Mouse (Mus musculus): ENCODE data around the gene P2ry12. TPM values are rescaled to one million over a fixed set of nuclear protein-coding genes. Genes with fewer than 3 reads are reported as not detected.

P2ry12 gene
- polyA plus RNA-seq, 1 experiment from 2014 or later, result 4.9 TPM

- Histone ChIP-seq H3K4me3 (ENCODE audit: low read depth, low read length) (no peak overlapping the region), H3K4me2 (ENCODE audit: low read length) (no peak overlapping the region), H3K9me3 (replicated peaks; ENCODE audit: control insufficient read depth, low read length, poor library complexity, severe bottlenecking) (no peaks in the 10 kb centered on the region), H3K9ac (ENCODE audit: low read depth, low read length) (no peak overlapping the region), H3K4me1 (ENCODE audit: control insufficient read depth, insufficient read depth, low read length) (no peaks in the 10 kb centered on the region), H3K27me3 (ENCODE audit: control insufficient read depth, insufficient read depth, low read depth, low read length) (no peaks in the 10 kb centered on the region), H3K27ac (ENCODE audit: low read length) (no peak overlapping the region), H3K36me3 (ENCODE audit: control insufficient read depth, insufficient read depth, low read length) (no peaks in the 10 kb centered on the region)
- ATAC-seq, result no peak
- WGBS, result 76% methylated on average over 5 of the region's 5 CpGs
These were observed 81.5 kb downstream of the P2ry12 start for GRCm38 (mm10) chr3:59181134-59181533.

DNA sequence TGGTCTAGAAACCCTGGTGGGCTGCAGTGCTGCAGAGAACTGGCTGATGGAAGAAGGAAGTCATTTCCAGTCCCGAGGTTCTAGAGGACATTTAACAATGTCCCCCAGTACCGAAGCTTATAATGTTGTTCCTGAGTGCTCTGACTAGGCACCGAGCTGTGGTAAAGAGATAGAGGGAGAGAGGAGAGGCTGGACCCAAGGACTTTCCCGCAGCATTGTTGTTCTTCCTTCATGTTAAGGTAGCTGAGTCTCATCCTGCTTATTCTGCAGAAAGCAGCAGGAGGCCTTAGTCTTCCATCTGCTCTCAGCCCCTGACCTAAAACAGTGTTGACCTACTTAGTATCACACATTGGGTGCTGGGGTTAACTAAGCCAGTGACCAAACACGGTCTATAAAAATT, 85.8 kb downstream of the P2ry12 start:
- no peaks in the 10 kb centered on the region for H3K36me3 ChIP-seq (ENCODE audit: control insufficient read depth, insufficient read depth, low read length)
- H3K4me3 ChIP-seq (ENCODE audit: low read depth, low read length), result no peak overlapping the region
- 70% methylated on average over 5 of the region's 5 CpGs for WGBS

DNA sequence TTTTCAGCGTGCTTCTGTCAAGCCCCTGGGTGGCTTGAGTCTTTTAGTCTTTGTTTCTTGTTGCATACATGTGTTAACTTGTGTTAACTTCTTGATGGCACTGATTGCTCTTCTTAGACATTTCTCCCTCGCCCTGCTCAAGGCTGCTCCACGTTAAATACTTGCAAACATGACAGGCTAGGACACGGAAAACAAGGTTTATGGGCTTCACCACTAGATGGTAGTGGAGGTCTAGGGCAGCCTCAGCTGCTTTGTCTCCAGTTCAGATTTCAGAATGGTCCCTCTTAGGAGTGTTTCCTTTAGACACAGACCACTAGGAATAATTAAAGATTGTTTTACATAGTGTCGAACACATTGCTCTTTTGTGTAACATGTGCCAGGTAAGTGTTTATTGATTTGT, 87.4 kb downstream of the P2ry12 start:
- no peak overlapping the region for H3K4me2 ChIP-seq (ENCODE audit: low read length)
- ATAC-seq, result peak; percentile 87
- no peaks in the 10 kb centered on the region for H3K9me3 ChIP-seq (replicated peaks; ENCODE audit: control insufficient read depth, low read length, poor library complexity, severe bottlenecking)
- 41% methylated on average over 5 of the region's 5 CpGs for WGBS
- H3K27me3 ChIP-seq (ENCODE audit: control insufficient read depth, insufficient read depth, low read depth, low read length), result no peaks in the 10 kb centered on the region
- H3K4me1 ChIP-seq (ENCODE audit: control insufficient read depth, insufficient read depth, low read length), result no peaks in the 10 kb centered on the region
- no peaks in the 10 kb centered on the region for H3K36me3 ChIP-seq (ENCODE audit: control insufficient read depth, insufficient read depth, low read length)
- no peak overlapping the region for H3K4me3 ChIP-seq (ENCODE audit: low read depth, low read length)
- no peak overlapping the region for H3K27ac ChIP-seq (ENCODE audit: low read length)
- H3K9ac ChIP-seq (ENCODE audit: low read depth, low read length), result no peak overlapping the region

More for the DNA sequence above, 85.8 kb downstream of the P2ry12 start:
- Histone ChIP-seq H3K27me3 (ENCODE audit: control insufficient read depth, insufficient read depth, low read depth, low read length) (no peaks in the 10 kb centered on the region), H3K9me3 (replicated peaks; ENCODE audit: control insufficient read depth, low read length, poor library complexity, severe bottlenecking) (no peaks in the 10 kb centered on the region), H3K4me2 (ENCODE audit: low read length) (no peak overlapping the region), H3K4me1 (ENCODE audit: control insufficient read depth, insufficient read depth, low read length) (no peaks in the 10 kb centered on the region), H3K9ac (ENCODE audit: low read depth, low read length) (no peak overlapping the region), H3K27ac (ENCODE audit: low read length) (no peak overlapping the region)
- ATAC-seq, result no peak

DNA sequence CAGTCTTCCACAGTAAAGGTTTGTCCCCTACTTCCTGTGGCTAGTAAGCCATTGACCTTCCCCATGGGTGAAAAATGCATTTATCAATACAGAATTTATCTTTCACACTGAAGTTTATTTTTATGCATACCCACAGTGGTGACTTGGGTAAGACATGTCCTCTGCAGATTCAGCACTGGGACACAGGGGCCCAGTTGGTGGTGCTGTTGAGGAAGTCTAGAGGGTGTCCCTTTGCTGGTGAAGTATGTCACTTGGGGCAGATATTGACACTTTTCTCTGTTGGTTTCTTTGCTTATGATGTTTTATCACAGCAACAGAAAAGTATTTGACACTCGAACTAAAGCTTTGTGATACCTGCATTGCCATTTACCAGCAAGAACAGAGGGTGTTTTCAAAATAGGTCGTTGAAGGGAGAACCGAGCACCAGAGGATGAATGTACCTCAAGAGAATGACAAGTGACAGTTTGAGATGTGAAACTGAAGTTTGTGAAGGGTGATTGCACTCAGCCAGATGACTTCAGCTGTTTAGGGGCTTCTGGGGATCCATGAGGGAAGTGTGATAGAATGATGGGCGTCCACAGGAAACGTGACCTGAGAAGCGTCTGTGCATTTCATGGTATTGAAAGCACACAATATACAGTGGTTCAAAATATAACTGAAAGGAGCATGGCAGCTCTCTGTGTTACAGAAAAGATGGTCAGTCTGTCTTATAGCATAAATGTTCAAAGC, 88.1 kb downstream of the P2ry12 start:
- no peaks in the 10 kb centered on the region for H3K4me1 ChIP-seq (ENCODE audit: control insufficient read depth, insufficient read depth, low read length)
- H3K9me3 ChIP-seq (replicated peaks; ENCODE audit: control insufficient read depth, low read length, poor library complexity, severe bottlenecking), result no peaks in the 10 kb centered on the region
- H3K36me3 ChIP-seq (ENCODE audit: control insufficient read depth, insufficient read depth, low read length), result no peaks in the 10 kb centered on the region
- 88% methylated on average over 6 of the region's 6 CpGs for WGBS
- ATAC-seq, result no peak
- H3K9ac ChIP-seq (ENCODE audit: low read depth, low read length), result no peak overlapping the region
- H3K4me2 ChIP-seq (ENCODE audit: low read length), result no peak overlapping the region
- H3K27me3 ChIP-seq (ENCODE audit: control insufficient read depth, insufficient read depth, low read depth, low read length), result no peaks in the 10 kb centered on the region
- H3K4me3 ChIP-seq (ENCODE audit: low read depth, low read length), result no peak overlapping the region
- no peak overlapping the region for H3K27ac ChIP-seq (ENCODE audit: low read length)

DNA sequence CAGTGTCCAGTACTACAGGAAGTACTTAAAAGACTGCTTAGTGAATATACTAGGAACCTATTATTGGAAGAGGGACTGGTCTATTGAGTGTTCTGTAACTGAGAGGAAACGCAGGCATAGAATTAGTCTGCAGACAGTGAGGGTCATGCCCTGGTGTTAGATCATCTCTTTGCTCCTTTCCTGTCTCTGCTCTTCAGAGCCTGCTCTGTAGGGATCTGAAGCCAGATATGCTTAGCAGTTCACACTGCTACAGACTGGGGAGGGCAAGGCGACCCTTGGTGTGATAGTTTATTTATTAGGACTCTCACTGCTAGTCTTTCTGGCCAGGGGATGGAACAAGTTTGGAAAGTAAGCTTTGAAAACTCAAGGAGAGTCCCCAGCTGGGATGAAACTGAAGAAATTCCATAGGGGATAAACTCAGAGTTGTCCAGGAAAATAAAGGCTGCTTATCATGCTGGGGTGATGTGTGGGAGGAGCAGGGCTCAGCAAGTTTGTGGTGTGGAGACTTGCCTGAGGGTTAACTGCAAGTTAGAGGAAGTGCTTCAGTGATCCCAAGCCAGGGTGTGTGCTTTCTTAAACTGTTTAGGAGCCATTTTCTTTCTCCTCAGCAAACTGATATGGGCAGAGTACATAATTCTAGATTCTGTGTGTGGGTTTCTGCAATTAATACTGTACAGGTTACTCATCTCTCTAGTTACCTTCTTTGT, 92.6 kb downstream of the P2ry12 start:
- Histone ChIP-seq H3K27ac (ENCODE audit: low read length) (no peak overlapping the region), H3K36me3 (ENCODE audit: control insufficient read depth, insufficient read depth, low read length) (no peaks in the 10 kb centered on the region), H3K9ac (ENCODE audit: low read depth, low read length) (no peak overlapping the region), H3K27me3 (ENCODE audit: control insufficient read depth, insufficient read depth, low read depth, low read length) (no peaks in the 10 kb centered on the region), H3K4me1 (ENCODE audit: control insufficient read depth, insufficient read depth, low read length) (no peaks in the 10 kb centered on the region), H3K4me3 (ENCODE audit: low read depth, low read length) (no peak overlapping the region), H3K4me2 (ENCODE audit: low read length) (no peak overlapping the region), H3K9me3 (replicated peaks; ENCODE audit: control insufficient read depth, low read length, poor library complexity, severe bottlenecking) (no peaks in the 10 kb centered on the region)
- 62% methylated on average over 2 of the region's 2 CpGs for WGBS
- ATAC-seq, result no peak

- no peaks in the 10 kb centered on the region for H3K4me1 ChIP-seq (ENCODE audit: control insufficient read depth, insufficient read depth, low read length)
- no peaks in the 10 kb centered on the region for H3K9me3 ChIP-seq (replicated peaks; ENCODE audit: control insufficient read depth, low read length, poor library complexity, severe bottlenecking)
- no peak overlapping the region for H3K4me3 ChIP-seq (ENCODE audit: low read depth, low read length)
- no peak for ATAC-seq
- H3K27ac ChIP-seq (ENCODE audit: low read length), result no peak overlapping the region
- H3K9ac ChIP-seq (ENCODE audit: low read depth, low read length), result no peak overlapping the region
- H3K27me3 ChIP-seq (ENCODE audit: control insufficient read depth, insufficient read depth, low read depth, low read length), result no peaks in the 10 kb centered on the region
- H3K36me3 ChIP-seq (ENCODE audit: control insufficient read depth, insufficient read depth, low read length), result no peaks in the 10 kb centered on the region
- no peak overlapping the region for H3K4me2 ChIP-seq (ENCODE audit: low read length)
- WGBS, result 84% methylated on average over 4 of the region's 4 CpGs
These were observed 93.5 kb downstream of the P2ry12 start for GRCm38 (mm10) chr3:59169215-59169614.

DNA sequence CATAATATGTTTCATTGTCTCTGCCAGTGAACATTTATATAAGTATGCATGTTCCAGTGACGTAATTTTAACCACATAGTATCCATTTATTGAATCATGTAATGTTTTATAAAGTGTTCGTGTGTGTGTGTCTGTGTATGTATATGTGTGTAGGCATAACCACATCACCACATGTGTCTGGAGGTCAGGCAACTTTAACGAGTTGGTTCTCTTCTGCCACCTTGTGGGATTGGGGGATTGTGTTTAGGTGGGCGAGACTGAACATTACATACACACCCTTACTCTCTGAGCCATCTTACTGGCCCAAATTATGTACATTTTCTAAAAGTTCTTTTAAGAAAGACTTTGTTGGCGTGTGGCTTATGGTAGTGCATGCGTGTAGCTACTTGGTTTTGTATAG, 94.2 kb downstream of the P2ry12 start:
- Histone ChIP-seq H3K36me3 (ENCODE audit: control insufficient read depth, insufficient read depth, low read length) (no peaks in the 10 kb centered on the region), H3K4me3 (ENCODE audit: low read depth, low read length) (no peak overlapping the region), H3K27me3 (ENCODE audit: control insufficient read depth, insufficient read depth, low read depth, low read length) (no peaks in the 10 kb centered on the region), H3K4me1 (ENCODE audit: control insufficient read depth, insufficient read depth, low read length) (no peaks in the 10 kb centered on the region), H3K9ac (ENCODE audit: low read depth, low read length) (no peak overlapping the region), H3K27ac (ENCODE audit: low read length) (no peak overlapping the region), H3K4me2 (ENCODE audit: low read length) (no peak overlapping the region), H3K9me3 (replicated peaks; ENCODE audit: control insufficient read depth, low read length, poor library complexity, severe bottlenecking) (no peaks in the 10 kb centered on the region)
- WGBS, result 94% methylated on average over 6 of the region's 6 CpGs
- ATAC-seq, result no peak

- 94% methylated on average over 2 of the region's 2 CpGs for WGBS
These were observed 95.1 kb downstream of the P2ry12 start for GRCm38 (mm10) chr3:59167417-59168054.

More at GRCm38 (mm10) chr3:59167417-59168054, 95.1 kb downstream of the P2ry12 start:
- no peak for ATAC-seq
- H3K27me3 ChIP-seq (ENCODE audit: control insufficient read depth, insufficient read depth, low read depth, low read length), result no peaks in the 10 kb centered on the region
- H3K4me1 ChIP-seq (ENCODE audit: control insufficient read depth, insufficient read depth, low read length), result no peaks in the 10 kb centered on the region
- H3K36me3 ChIP-seq (ENCODE audit: control insufficient read depth, insufficient read depth, low read length), result no peaks in the 10 kb centered on the region
- H3K9me3 ChIP-seq (replicated peaks; ENCODE audit: control insufficient read depth, low read length, poor library complexity, severe bottlenecking), result no peaks in the 10 kb centered on the region
- no peak overlapping the region for H3K4me2 ChIP-seq (ENCODE audit: low read length)
- no peak overlapping the region for H3K27ac ChIP-seq (ENCODE audit: low read length)
- no peak overlapping the region for H3K9ac ChIP-seq (ENCODE audit: low read depth, low read length)
- H3K4me3 ChIP-seq (ENCODE audit: low read depth, low read length), result no peak overlapping the region
